Mouse (Mus musculus) embryonic facial prominence, embryonic 14.5 days (tissue): ENCODE data around the gene Vax2. TPM values are rescaled to one million over a fixed set of nuclear protein-coding genes. Genes with fewer than 3 reads are reported as not detected.

ENCODE experiments used
- ATAC-seq: fragments of 200-750 bp; cut with Nextera tagmentation; 2 replicates; pipeline ENCODE4 v1.8.0; 2017; ENCODE audit warnings: low read depth, moderate number of reproducible peaks, moderate TSS enrichment
- DNase-seq: peaks from one replicate; pipeline ENCODE4 v3.0.0-alpha.2; 2015; ENCODE audit warnings: low spot score
- H3K27ac ChIP-seq: fragments of 300-500 bp; sonication (generic); replicated peaks from 2 replicates; pipeline ENCODE4 v1.5.1; 2014; ENCODE audit warnings: low read depth, mild to moderate bottlenecking, low read length, moderate library complexity
- H3K27me3 ChIP-seq: fragments of 300-500 bp; sonication (generic); replicated peaks from 2 replicates; pipeline ENCODE4 v1.6.1; 2014; ENCODE audit warnings: low read length; ENCODE audit not compliant: control insufficient read depth, insufficient read depth
- H3K36me3 ChIP-seq: fragments of 300-500 bp; sonication (generic); 2 replicates; pipeline ENCODE4 v1.6.1; 2014; ENCODE audit warnings: low read length, mixed read lengths; ENCODE audit not compliant: control insufficient read depth, insufficient read depth
- H3K4me1 ChIP-seq: fragments of 300-500 bp; sonication (generic); 2 replicates; pipeline ENCODE4 v1.6.1; 2014; ENCODE audit warnings: antibody characterized with exemption, low read length; ENCODE audit not compliant: control insufficient read depth, insufficient read depth
- H3K4me2 ChIP-seq: fragments of 300-500 bp; sonication (generic); 2 replicates; pipeline ENCODE4 v1.6.1; 2014; ENCODE audit warnings: low read depth, mild to moderate bottlenecking, low read length, moderate library complexity, mixed read lengths
- H3K4me3 ChIP-seq: fragments of 300-500 bp; sonication (generic); 2 replicates; pipeline ENCODE4 v1.5.1; 2014; ENCODE audit warnings: low read depth, mild to moderate bottlenecking, low read length
- H3K9ac ChIP-seq: fragments of 300-500 bp; sonication (generic); 2 replicates; pipeline ENCODE4 v1.6.1; 2014; ENCODE audit warnings: low read depth, mild to moderate bottlenecking, low read length, moderate library complexity, mixed read lengths
- H3K9me3 ChIP-seq: fragments of 300-500 bp; sonication (generic); 2 replicates; pipeline ENCODE4 v1.6.1; 2016; ENCODE audit warnings: low read length; ENCODE audit not compliant: control insufficient read depth
- WGBS: fragments of 180-500 bp; shearing (Covaris S2); extraction: QIAGEN DNeasy Blood & Tissue Kit; methylation state at CpG from one replicate; pipeline ENCODE4 v1.1.7; 2014; 5-methylcytosine and 5-hydroxymethylcytosine counted together
- polyA plus RNA-seq: library from polyadenylated mRNA; unstranded; fragments of >200 nt; fragmentation: Nextera tagmentation; extraction: Ambion mirVana; gene quantifications from 2 replicates; pipeline ENCODE4 v1.2.1, GENCODE M21; 2014

The Vax2 gene
- polyA plus RNA-seq, 1 experiment from 2014 or later = 0.45 TPM

GRCm38 (mm10) chr6:83762344-83762743 lies 51.3 kb downstream of the Vax2 start, which contains the start of gene Ankrd53:
TSS of gene Ankrd53 (plus strand) at chr6:83762644.
- H3K27me3 ChIP-seq = peaks cover 62% of the 10 kb centered on the region
- peak within 1 kb of the TSS; percentile 36 for H3K4me3 ChIP-seq
- no peak for DNase-seq
- peaks cover 9% of the 10 kb centered on the region for H3K4me1 ChIP-seq
- no peak for ATAC-seq
- H3K9ac ChIP-seq = peak within 1 kb of the TSS; percentile 35
- WGBS = 29% methylated on average over 6 of the region's 6 CpGs
- peak within 1 kb of the TSS; percentile 54 for H3K4me2 ChIP-seq
- no peaks in the 10 kb centered on the region for H3K9me3 ChIP-seq
- no peaks in the 10 kb centered on the region for H3K36me3 ChIP-seq
- H3K27ac ChIP-seq = no peak within 1 kb of the TSS

GRCm38 (mm10) chr6:83762880-83763431 lies 51.9 kb downstream of the Vax2 start:
- Histone ChIP-seq H3K9me3 (no peaks in the 10 kb centered on the region), H3K4me3 (peak overlapping the region; percentile 36), H3K27ac (no peak overlapping the region), H3K9ac (peak overlapping the region; percentile 35), H3K4me2 (peak overlapping the region; percentile 54), H3K27me3 (peaks cover 56% of the 10 kb centered on the region), H3K36me3 (peaks cover under 1% of the 10 kb centered on the region; the same call in 1 of the 2 replicates), H3K4me1 (peaks cover 9% of the 10 kb centered on the region)
- 1% methylated on average over 29 of the region's 35 CpGs for WGBS
- DNase-seq = peak; percentile 41
- ATAC-seq = peak; percentile 77

- ATAC-seq = no peak
- no peak overlapping the region for H3K27ac ChIP-seq
- DNase-seq = no peak
- peaks cover 5% of the 10 kb centered on the region; the same call in 1 of the 2 replicates for H3K4me1 ChIP-seq
- no peak overlapping the region for H3K9ac ChIP-seq
- peaks cover 24% of the 10 kb centered on the region for H3K27me3 ChIP-seq
- no peak overlapping the region for H3K4me3 ChIP-seq
- 91% methylated on average over 3 of the region's 3 CpGs for WGBS
- no peak overlapping the region for H3K4me2 ChIP-seq
- H3K36me3 ChIP-seq = peaks cover 36% of the 10 kb centered on the region
- H3K9me3 ChIP-seq = no peaks in the 10 kb centered on the region
Observed at GRCm38 (mm10) chr6:83766982-83767381, 55.9 kb downstream of the Vax2 start.

DNA sequence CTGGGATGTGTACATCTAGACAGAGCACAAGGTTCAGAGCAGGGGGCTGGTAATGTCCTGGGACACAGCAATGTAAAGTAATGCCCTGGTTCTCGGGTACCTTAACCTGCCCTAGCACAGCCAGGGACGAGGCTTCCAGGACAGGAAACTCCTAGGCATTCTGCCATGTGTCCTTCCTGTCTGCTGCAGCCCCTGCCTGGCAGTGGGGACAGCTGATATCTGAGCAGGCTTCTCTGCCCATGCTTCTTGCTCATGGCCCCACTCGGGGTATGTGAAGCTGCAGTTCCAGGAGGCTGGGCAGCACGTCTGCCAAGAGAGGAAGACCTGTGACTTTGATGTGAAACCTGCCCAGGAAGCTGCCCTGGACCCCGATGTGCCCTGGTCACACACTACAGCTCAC lies 57.4 kb downstream of the Vax2 start:
- WGBS = 77% methylated on average over 5 of the region's 5 CpGs
- H3K27ac ChIP-seq = no peak overlapping the region
- no peak for ATAC-seq

DNA sequence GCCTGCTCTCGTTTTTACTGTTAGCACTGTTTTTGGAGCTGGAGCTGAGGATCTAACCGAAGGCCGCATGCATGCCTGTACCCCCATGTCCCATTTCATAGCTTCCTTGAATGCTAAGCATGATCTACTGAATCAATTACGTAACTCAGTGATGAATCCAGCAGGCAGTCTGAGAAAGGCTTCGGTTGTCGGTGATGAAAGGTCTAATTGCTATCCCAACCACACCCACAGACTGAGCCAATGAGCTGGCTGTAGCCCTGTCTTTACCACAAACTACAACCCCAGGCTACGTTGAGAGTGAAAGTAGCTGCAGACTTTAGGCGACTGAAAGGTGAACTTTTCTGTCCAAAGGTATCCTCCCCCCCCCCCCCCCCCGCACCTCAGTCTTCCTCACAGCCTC lies 63.1 kb downstream of the Vax2 start:
- Histone ChIP-seq H3K4me2 (peak overlapping the region; percentile 89), H3K27me3 (no peaks in the 10 kb centered on the region), H3K27ac (no peak overlapping the region), H3K9me3 (no peaks in the 10 kb centered on the region), H3K36me3 (peaks cover 35% of the 10 kb centered on the region), H3K4me1 (peaks cover 10% of the 10 kb centered on the region), H3K9ac (peak overlapping the region; percentile 97; the same call in 1 of the 2 replicates), H3K4me3 (peak overlapping the region; percentile 95)
- ATAC-seq (no peak), DNase-seq (peak; percentile 24)
- WGBS = 56% methylated on average over 8 of the region's 9 CpGs

More for the DNA sequence above, 57.4 kb downstream of the Vax2 start:
- H3K4me3 ChIP-seq = no peak overlapping the region
- H3K36me3 ChIP-seq = peaks cover 47% of the 10 kb centered on the region
- no peak overlapping the region for H3K4me2 ChIP-seq
- DNase-seq = no peak
- H3K27me3 ChIP-seq = peaks cover 9% of the 10 kb centered on the region
- no peaks in the 10 kb centered on the region for H3K9me3 ChIP-seq
- H3K9ac ChIP-seq = no peak overlapping the region
- no peaks in the 10 kb centered on the region for H3K4me1 ChIP-seq

- Histone ChIP-seq H3K4me1 (peaks cover 10% of the 10 kb centered on the region), H3K36me3 (peaks cover 27% of the 10 kb centered on the region), H3K4me2 (peak overlapping the region; percentile 89), H3K27me3 (no peaks in the 10 kb centered on the region), H3K9ac (peak overlapping the region; percentile 97), H3K27ac (peak overlapping the region; percentile 83), H3K9me3 (no peaks in the 10 kb centered on the region), H3K4me3 (peak overlapping the region; percentile 95)
- 3% methylated on average over 10 of the region's 14 CpGs for WGBS
- ATAC-seq (peak; percentile 26), DNase-seq (peak; percentile 45)
Observed at GRCm38 (mm10) chr6:83774781-83775563, 63.9 kb downstream of the Vax2 start.

GRCm38 (mm10) chr6:83775638-83776293 lies 64.7 kb downstream of the Vax2 start, which contains the start of gene Tex261:
TSS of gene Tex261 (minus strand) at chr6:83775813.
- peak within 1 kb of the TSS; percentile 97 for H3K9ac ChIP-seq
- H3K4me2 ChIP-seq = peak within 1 kb of the TSS; percentile 89
- no peaks in the 10 kb centered on the region for H3K27me3 ChIP-seq
- WGBS = 0% methylated on average over 35 of the region's 45 CpGs
- peaks cover 21% of the 10 kb centered on the region for H3K36me3 ChIP-seq
- ATAC-seq = peak; percentile 98
- DNase-seq = peak; percentile 94
- H3K4me3 ChIP-seq = peak within 1 kb of the TSS; percentile 95
- peak within 1 kb of the TSS; percentile 83 for H3K27ac ChIP-seq
- peaks cover 10% of the 10 kb centered on the region for H3K4me1 ChIP-seq
- no peaks in the 10 kb centered on the region for H3K9me3 ChIP-seq

- no peak overlapping the region for H3K9ac ChIP-seq
- H3K36me3 ChIP-seq = peaks cover 2% of the 10 kb centered on the region; the same call in 1 of the 2 replicates
- WGBS = 78% methylated on average over 7 of the region's 7 CpGs
- DNase-seq (no peak), ATAC-seq (no peak)
- H3K27me3 ChIP-seq = no peaks in the 10 kb centered on the region
- H3K27ac ChIP-seq = no peak overlapping the region
- H3K4me3 ChIP-seq = no peak overlapping the region
- H3K4me2 ChIP-seq = no peak overlapping the region
- H3K4me1 ChIP-seq = peaks cover 10% of the 10 kb centered on the region
- no peaks in the 10 kb centered on the region for H3K9me3 ChIP-seq
Observed at GRCm38 (mm10) chr6:83778306-83778705, 67.2 kb downstream of the Vax2 start.
